Mouse (Mus musculus) myocyte (in vitro differentiated cells): ENCODE results near the gene Smtnl1. TPM values are rescaled to one million over a fixed set of nuclear protein-coding genes. Genes with fewer than 3 reads are reported as not detected.

Source experiments
- H3K27me3 ChIP-seq: one replicate; pipeline ENCODE4 v1.6.1; 2011; ENCODE audit not compliant: control insufficient read depth, insufficient read depth, insufficient read length
- H3K36me3 ChIP-seq: one replicate; pipeline ENCODE4 v1.6.1; 2011; ENCODE audit not compliant: control insufficient read depth, insufficient read depth
- H3K4me2 ChIP-seq: one replicate; pipeline ENCODE4 v1.6.1; 2011; ENCODE audit warnings: low read depth, control low read depth
- H3K4me3 ChIP-seq: one replicate; pipeline ENCODE4 v1.5.1; 2011; ENCODE audit warnings: mild to moderate bottlenecking, control low read depth, moderate library complexity
- H3K79me2 ChIP-seq: one replicate; pipeline ENCODE4 v1.6.1; 2011; ENCODE audit not compliant: control insufficient read depth, insufficient read depth
- H3ac ChIP-seq: one replicate; pipeline ENCODE4 v1.6.1; 2011; ENCODE audit not compliant: control insufficient read depth, insufficient read length
- CEBPB ChIP-seq: IDR thresholded peaks from 2 replicates; pipeline ENCODE4 v1.6.1; 2011; ENCODE audit warnings: mild to moderate bottlenecking, moderate library complexity; ENCODE audit not compliant: poor library complexity, insufficient read depth, severe bottlenecking
- E2F4 ChIP-seq: IDR thresholded peaks from one replicate; pipeline ENCODE4 v1.6.1; 2011; ENCODE audit warnings: mild to moderate bottlenecking, control low read depth, moderate library complexity; ENCODE audit not compliant: insufficient read depth
- MAX ChIP-seq: IDR thresholded peaks from one replicate; pipeline ENCODE4 v1.6.1; 2011; ENCODE audit warnings: low read depth, mild to moderate bottlenecking, control low read depth
- MYOD1 ChIP-seq, 3 experiments: IDR thresholded peaks; one replicate each; pipeline ENCODE4 v1.6.1; 2011; ENCODE audit warnings: control low read depth in 2 of 3, low read depth in 2 of 3, mild to moderate bottlenecking in 2 of 3, moderate library complexity in 1 of 3; ENCODE audit not compliant: insufficient read length in 2 of 3, control insufficient read depth in 1 of 3
- MYOG ChIP-seq, 3 experiments: IDR thresholded peaks; one replicate each; pipeline ENCODE4 v1.6.1; 2011; ENCODE audit warnings: control low read depth in 2 of 3, low read depth in 2 of 3, mild to moderate bottlenecking in 2 of 3; ENCODE audit not compliant: insufficient read length in 2 of 3, control insufficient read depth in 1 of 3, insufficient read depth in 1 of 3
- POLR2A ChIP-seq: IDR thresholded peaks from one replicate; pipeline ENCODE4 v1.6.1; 2011; ENCODE audit warnings: low read depth, mild to moderate bottlenecking, control low read depth, moderate library complexity; ENCODE audit not compliant: insufficient read length
- POLR2AphosphoS2 ChIP-seq: IDR thresholded peaks from one replicate; pipeline ENCODE4 v1.6.1; 2011; ENCODE audit warnings: low read depth, control low read depth; ENCODE audit not compliant: insufficient read length
- REST ChIP-seq: IDR thresholded peaks from one replicate; pipeline ENCODE4 v1.6.1; 2011; ENCODE audit warnings: mild to moderate bottlenecking, control low read depth, moderate library complexity; ENCODE audit not compliant: insufficient read depth, insufficient read length
- SRF ChIP-seq: IDR thresholded peaks from one replicate; pipeline ENCODE4 v1.6.1; 2011; ENCODE audit warnings: low read depth; ENCODE audit not compliant: control insufficient read depth, insufficient read length
- TCF12 ChIP-seq: IDR thresholded peaks from one replicate; pipeline ENCODE4 v1.6.1; 2011; ENCODE audit warnings: mild to moderate bottlenecking, control low read depth; ENCODE audit not compliant: poor library complexity, insufficient read depth, severe bottlenecking
- TCF3 ChIP-seq: IDR thresholded peaks from one replicate; pipeline ENCODE4 v1.6.1; 2011; ENCODE audit warnings: low read depth, control low read depth; ENCODE audit not compliant: insufficient read length
- USF1 ChIP-seq: IDR thresholded peaks from one replicate; pipeline ENCODE4 v1.6.1; 2011; ENCODE audit warnings: low read depth, mild to moderate bottlenecking, control low read depth, moderate library complexity
- polyA plus RNA-seq: library from polyadenylated mRNA; unstranded; fragments of >200 nt; fragmentation: generic; extraction: Trizol; gene quantifications from one replicate; pipeline ENCODE4 v1.2.1, GENCODE M21; 2012; ENCODE audit warnings: missing spikeins

Gene Smtnl1
- polyA plus RNA-seq, 1 experiment, result 0.85 TPM

- Histone ChIP-seq H3ac (no peak overlapping the region), H3K27me3 (no peaks in the 10 kb centered on the region), H3K79me2 (no peaks in the 10 kb centered on the region), H3K4me3 (no peak overlapping the region), H3K4me2 (no peak overlapping the region), H3K36me3 (no peaks in the 10 kb centered on the region)
- no peak for TF ChIP-seq MYOG (IDR thresholded peaks at IDR 0.05; ENCODE audit: control insufficient read depth in 1 of 3, insufficient read depth in 1 of 3, insufficient read length in 2 of 3, low read depth in 2 of 3)
- no peak for TF ChIP-seq SRF
- no peak for TF ChIP-seq MYOD1 (IDR thresholded peaks at IDR 0.05; ENCODE audit: control insufficient read depth in 1 of 3, insufficient read length in 2 of 3, low read depth in 2 of 3)
- no peak for TF ChIP-seq USF1
- TF ChIP-seq E2F4, result no peak
- TF ChIP-seq CEBPB, result no peak
- no peak for TF ChIP-seq REST
- TF ChIP-seq POLR2AphosphoS2, result no peak
- TF ChIP-seq POLR2A, result no peak
- no peak for TF ChIP-seq TCF3
- no peak for TF ChIP-seq TCF12
- TF ChIP-seq MAX, result no peak
Observed at GRCm38 (mm10) chr2:84762295-84762694, 60.2 kb downstream of the Smtnl1 start.

DNA sequence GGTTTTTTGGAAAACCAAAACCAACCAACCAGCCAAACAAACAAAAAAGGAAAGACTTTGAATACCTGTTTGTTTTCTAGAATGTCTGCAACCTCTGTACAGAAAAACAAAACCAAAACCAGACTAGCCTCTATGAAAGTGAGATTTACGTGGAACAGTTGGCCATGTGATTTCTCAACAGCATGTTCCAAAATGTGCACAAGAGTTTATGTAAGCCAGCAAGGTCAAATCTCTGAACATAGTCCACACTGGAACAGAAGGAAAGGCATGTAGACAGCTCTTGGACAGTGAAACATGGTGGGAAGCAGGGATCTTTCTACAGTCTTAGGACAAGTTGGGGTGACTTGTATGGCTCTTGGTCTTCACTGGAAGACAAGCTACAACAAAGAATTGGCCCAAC, 60.6 kb downstream of the Smtnl1 start:
- Histone ChIP-seq H3K4me2 (no peak overlapping the region), H3K4me3 (no peak overlapping the region)
- TF ChIP-seq REST, result no peak
- TF ChIP-seq TCF12, result no peak
- no peak for TF ChIP-seq POLR2AphosphoS2
- no peak for TF ChIP-seq SRF
- no peak for TF ChIP-seq CEBPB
- no peak for TF ChIP-seq MAX
- TF ChIP-seq TCF3, result no peak
- TF ChIP-seq POLR2A, result no peak
- TF ChIP-seq MYOG (IDR thresholded peaks at IDR 0.05; ENCODE audit: control insufficient read depth in 1 of 3, insufficient read depth in 1 of 3, insufficient read length in 2 of 3, low read depth in 2 of 3), result no peak
- TF ChIP-seq USF1, result no peak
- no peak for TF ChIP-seq MYOD1 (IDR thresholded peaks at IDR 0.05; ENCODE audit: control insufficient read depth in 1 of 3, insufficient read length in 2 of 3, low read depth in 2 of 3)
- no peak for TF ChIP-seq E2F4

DNA sequence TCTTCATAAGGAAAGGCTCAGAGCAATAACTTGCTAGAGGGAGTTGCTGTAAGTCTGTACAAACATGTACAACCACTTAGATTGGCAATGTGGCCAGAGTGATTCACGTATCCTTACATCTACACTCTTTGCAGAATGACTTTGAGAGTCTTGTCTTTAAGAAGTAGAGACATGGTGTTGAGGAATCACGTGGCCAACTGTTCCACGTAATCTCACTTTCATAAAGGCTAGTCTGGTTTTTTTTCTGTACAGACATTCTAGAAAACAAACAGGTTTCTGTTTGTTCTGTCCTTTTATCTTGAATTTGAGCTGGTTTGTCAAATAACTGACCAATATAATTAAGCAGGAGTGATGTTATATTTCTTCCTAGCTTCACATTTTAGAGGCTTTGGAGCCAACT, 61.1 kb downstream of the Smtnl1 start:
- H3ac ChIP-seq, result no peak overlapping the region
- H3K4me2 ChIP-seq, result no peak overlapping the region
- H3K36me3 ChIP-seq, result no peaks in the 10 kb centered on the region
- H3K4me3 ChIP-seq, result no peak overlapping the region
- no peaks in the 10 kb centered on the region for H3K79me2 ChIP-seq
- H3K27me3 ChIP-seq, result no peaks in the 10 kb centered on the region
- TF ChIP-seq REST (no peak), USF1 (peak; percentile 46), MYOD1 (IDR thresholded peaks at IDR 0.05; ENCODE audit: control insufficient read depth in 1 of 3, insufficient read length in 2 of 3, low read depth in 2 of 3) (no peak), POLR2AphosphoS2 (no peak), E2F4 (no peak), SRF (no peak)

More for the DNA sequence above, 60.6 kb downstream of the Smtnl1 start:
- Histone ChIP-seq H3K79me2 (no peaks in the 10 kb centered on the region), H3K27me3 (no peaks in the 10 kb centered on the region), H3ac (no peak overlapping the region), H3K36me3 (no peaks in the 10 kb centered on the region)

Other genes with a start within 250 kb of the Smtnl1 start
- gene Ctnnd1, start 171.9 kb downstream of the Smtnl1 start, polyA plus RNA-seq, result 64.6 TPM
- 0.01 TPM for gene Btbd18, start 163.6 kb downstream of the Smtnl1 start, polyA plus RNA-seq
- 129 TPM for gene Selenoh, start 151.9 kb downstream of the Smtnl1 start, polyA plus RNA-seq
- not detected for gene Gm28635, start 144.6 kb downstream of the Smtnl1 start, polyA plus RNA-seq
- 20.3 TPM for gene Med19, start 144.2 kb downstream of the Smtnl1 start, polyA plus RNA-seq
- gene Tmx2, start 143.5 kb downstream of the Smtnl1 start, polyA plus RNA-seq, result 113 TPM
- 36.3 TPM for gene Zdhhc5, start 107.5 kb downstream of the Smtnl1 start, polyA plus RNA-seq
- gene Clp1, start 95.3 kb downstream of the Smtnl1 start, polyA plus RNA-seq, result 7.1 TPM
- gene Ypel4, start 88.6 kb downstream of the Smtnl1 start, polyA plus RNA-seq, result 1.0 TPM
- gene Gm19426, start 79.0 kb downstream of the Smtnl1 start, polyA plus RNA-seq, result 3.0 TPM
- gene Serping1, start 47.2 kb downstream of the Smtnl1 start, polyA plus RNA-seq, result 0.62 TPM
- 16.2 TPM for gene Ube2l6, start 23.8 kb downstream of the Smtnl1 start, polyA plus RNA-seq
- 102 TPM for gene Timm10, start 4.3 kb upstream of the Smtnl1 start, polyA plus RNA-seq
- 2.0 TPM for gene Slc43a1, start 16.2 kb upstream of the Smtnl1 start, polyA plus RNA-seq
- 0.13 TPM for gene Rtn4rl2, start 64.1 kb upstream of the Smtnl1 start, polyA plus RNA-seq
- gene Slc43a3, start 113.9 kb upstream of the Smtnl1 start, polyA plus RNA-seq, result 4.5 TPM
- gene Prg2, start 157.8 kb upstream of the Smtnl1 start, polyA plus RNA-seq, result not detected
- gene Prg3, start 165.6 kb upstream of the Smtnl1 start, polyA plus RNA-seq, result not detected
- gene Ssrp1, start 214.6 kb upstream of the Smtnl1 start, polyA plus RNA-seq, result 123 TPM
- 53.1 TPM for gene P2rx3, start 214.8 kb upstream of the Smtnl1 start, polyA plus RNA-seq
- gene Tnks1bp1, start 225.4 kb upstream of the Smtnl1 start, polyA plus RNA-seq, result 84.0 TPM